Mouse (Mus musculus) myocyte (in vitro differentiated cells): ENCODE measurements around the gene Tomm40l.

Source experiments
- E2F4 ChIP-seq: IDR thresholded peaks from one replicate; pipeline ENCODE4 v1.6.1; 2011; ENCODE audit warnings: mild to moderate bottlenecking, control low read depth, moderate library complexity; ENCODE audit not compliant: insufficient read depth
- MYOG ChIP-seq, 3 experiments: IDR thresholded peaks; one replicate each; pipeline ENCODE4 v1.6.1; 2011; ENCODE audit warnings: control low read depth in 2 of 3, low read depth in 2 of 3, mild to moderate bottlenecking in 2 of 3; ENCODE audit not compliant: insufficient read length in 2 of 3, control insufficient read depth in 1 of 3, insufficient read depth in 1 of 3
- POLR2A ChIP-seq: IDR thresholded peaks from one replicate; pipeline ENCODE4 v1.6.1; 2011; ENCODE audit warnings: low read depth, mild to moderate bottlenecking, control low read depth, moderate library complexity; ENCODE audit not compliant: insufficient read length
- TCF12 ChIP-seq: IDR thresholded peaks from one replicate; pipeline ENCODE4 v1.6.1; 2011; ENCODE audit warnings: mild to moderate bottlenecking, control low read depth; ENCODE audit not compliant: poor library complexity, insufficient read depth, severe bottlenecking
- TCF3 ChIP-seq: IDR thresholded peaks from one replicate; pipeline ENCODE4 v1.6.1; 2011; ENCODE audit warnings: low read depth, control low read depth; ENCODE audit not compliant: insufficient read length
- USF1 ChIP-seq: IDR thresholded peaks from one replicate; pipeline ENCODE4 v1.6.1; 2011; ENCODE audit warnings: low read depth, mild to moderate bottlenecking, control low read depth, moderate library complexity

DNA sequence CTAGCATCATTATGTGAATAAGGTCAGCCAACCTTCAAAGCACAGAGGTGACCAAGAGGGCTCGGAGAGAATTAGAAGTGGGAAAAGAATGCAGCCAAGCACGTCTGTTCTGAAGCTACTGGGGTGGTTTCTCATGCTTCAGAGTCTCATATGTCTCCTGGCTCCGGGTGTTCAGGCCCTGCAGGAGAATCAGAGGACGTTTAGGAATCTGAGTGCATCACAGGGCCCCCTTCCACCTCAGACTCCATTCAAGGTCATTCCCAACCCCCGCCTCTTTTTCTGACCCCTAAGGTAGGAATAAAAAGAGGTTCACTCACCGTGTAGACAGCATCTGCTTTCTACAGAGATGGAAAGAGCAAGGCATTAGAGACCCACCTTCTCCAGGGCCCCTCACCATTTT lies 7.4 kb upstream of the Tomm40l start:
- TF ChIP-seq POLR2A (no peak), TCF12 (no peak), USF1 (no peak), E2F4 (no peak), TCF3 (no peak), MYOG (IDR thresholded peaks at IDR 0.05; ENCODE audit: control insufficient read depth in 1 of 3, insufficient read depth in 1 of 3, insufficient read length in 2 of 3, low read depth in 2 of 3) (no peak)
